Mouse (Mus musculus) ES-Bruce4 (cell line): ENCODE data around the gene Gng8.

ENCODE experiments used
- CTCF ChIP-seq: IDR thresholded peaks from one replicate; pipeline ENCODE4 v1.8.1; 2011; ENCODE audit warnings: low read depth, low read length
- EP300 ChIP-seq: IDR thresholded peaks from 2 replicates; pipeline ENCODE4 v1.6.1; 2011; ENCODE audit warnings: low read depth, low read length; ENCODE audit not compliant: insufficient read depth

DNA sequence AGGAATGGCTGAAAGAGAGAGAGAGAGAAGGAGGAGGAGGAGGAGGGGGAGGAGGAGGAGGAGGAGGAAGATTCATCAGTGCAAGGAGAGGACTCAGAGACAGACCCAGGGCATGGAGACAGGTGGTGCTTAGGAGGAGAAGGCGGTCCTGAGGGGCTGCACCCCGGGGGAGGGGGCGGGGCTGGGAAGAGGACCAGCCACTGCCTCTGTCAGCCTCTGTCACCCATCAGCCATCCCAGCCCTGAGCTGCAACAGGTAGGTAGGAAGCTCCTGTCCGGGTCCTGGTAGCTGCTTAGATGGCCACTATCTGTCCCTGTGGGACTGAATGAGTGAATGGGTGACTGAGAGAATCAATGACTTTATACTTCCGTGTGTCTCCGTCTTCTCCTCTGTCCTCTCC is 2.0 kb downstream of the Gng8 start:
- TF ChIP-seq EP300 (no peak), CTCF (no peak)
